Mouse (Mus musculus) gonadal fat pad, adult 2 months (tissue): ENCODE measurements around the gene Mapk6. TPM values are rescaled to one million over a fixed set of nuclear protein-coding genes. Genes with fewer than 3 reads are reported as not detected.

Experiments
- polyA plus RNA-seq: library from polyadenylated mRNA; depleted of rRNA; stranded (reverse); fragments of >200 nt; gene quantifications from 2 replicates; pipeline ENCODE4 v1.2.3, GENCODE M21; 2012; rRNA removed

The Mapk6 gene
- polyA plus RNA-seq, 1 experiment: 36.2 TPM

Other genes with a start within 250 kb of the Mapk6 start
- 2.2 and 2.3 TPM in 2 replicates for gene Myo5c, start 178.0 kb downstream of the Mapk6 start, polyA plus RNA-seq
- gene Gnb5, start 103.7 kb downstream of the Mapk6 start, polyA plus RNA-seq: 31.8 and 43.6 TPM in 2 replicates
- gene Bcl2l10, start 62.2 kb downstream of the Mapk6 start, polyA plus RNA-seq: 0.29 and 1.0 TPM in 2 replicates
- 4.0 and 5.7 TPM in 2 replicates for gene Leo1, start 31.5 kb upstream of the Mapk6 start, polyA plus RNA-seq
- 24.7 and 28.1 TPM in 2 replicates for gene Tmod3, start 149.7 kb upstream of the Mapk6 start, polyA plus RNA-seq
- gene Tmod2, start 201.3 kb upstream of the Mapk6 start, polyA plus RNA-seq: 1.6 and 1.7 TPM in 2 replicates
- 10.2 and 14.8 TPM in 2 replicates for gene Lysmd2, start 215.7 kb upstream of the Mapk6 start, polyA plus RNA-seq